Mouse (Mus musculus): ENCODE measurements around the gene Fig4. TPM values are rescaled to one million over a fixed set of nuclear protein-coding genes. Genes with fewer than 3 reads are reported as not detected.

The Fig4 gene
- polyA plus RNA-seq, 1 experiment from 2014 or later, result 36.4 TPM

GRCm38 (mm10) chr10:41151441-41151840, 151.6 kb downstream of the Fig4 start:
- ATAC-seq (ENCODE audit: low read depth), result no peak; the same call in 1 of the 2 replicates
- H3K9me3 ChIP-seq (ENCODE audit: control insufficient read depth, low read length), result no peaks in the 10 kb centered on the region
- H3K4me2 ChIP-seq (ENCODE audit: low read depth, low read length), result no peak overlapping the region
- no peak overlapping the region for H3K4me3 ChIP-seq (ENCODE audit: low read depth, low read length)
- H3K27ac ChIP-seq (ENCODE audit: low read depth, low read length), result no peak overlapping the region
- H3K27me3 ChIP-seq (ENCODE audit: control insufficient read depth, insufficient read depth, low read length), result no peaks in the 10 kb centered on the region
- H3K9ac ChIP-seq (replicated peaks; ENCODE audit: low read depth, low read length), result no peak overlapping the region
- WGBS, result 66% methylated on average over 18 of the region's 18 CpGs
- H3K36me3 ChIP-seq (ENCODE audit: control insufficient read depth, insufficient read depth, low read length), result no peaks in the 10 kb centered on the region
- no peaks in the 10 kb centered on the region for H3K4me1 ChIP-seq (ENCODE audit: control insufficient read depth, insufficient read depth, low read length)

- no peak for ATAC-seq (ENCODE audit: low read depth)
- Histone ChIP-seq H3K9ac (replicated peaks; ENCODE audit: low read depth, low read length) (no peak overlapping the region), H3K27me3 (ENCODE audit: control insufficient read depth, insufficient read depth, low read length) (no peaks in the 10 kb centered on the region), H3K9me3 (ENCODE audit: control insufficient read depth, low read length) (no peaks in the 10 kb centered on the region), H3K4me2 (ENCODE audit: low read depth, low read length) (no peak overlapping the region), H3K4me3 (ENCODE audit: low read depth, low read length) (no peak overlapping the region), H3K4me1 (ENCODE audit: control insufficient read depth, insufficient read depth, low read length) (no peaks in the 10 kb centered on the region), H3K36me3 (ENCODE audit: control insufficient read depth, insufficient read depth, low read length) (no peaks in the 10 kb centered on the region), H3K27ac (ENCODE audit: low read depth, low read length) (no peak overlapping the region)
- WGBS, result 75% methylated on average over 10 of the region's 10 CpGs
These were observed 152.0 kb downstream of the Fig4 start for GRCm38 (mm10) chr10:41151021-41151420.

GRCm38 (mm10) chr10:41150496-41150895, 152.6 kb downstream of the Fig4 start:
- no peak overlapping the region for H3K4me2 ChIP-seq (ENCODE audit: low read depth, low read length)
- H3K27me3 ChIP-seq (ENCODE audit: control insufficient read depth, insufficient read depth, low read length), result no peaks in the 10 kb centered on the region
- no peak for ATAC-seq (ENCODE audit: low read depth)
- no peak overlapping the region for H3K4me3 ChIP-seq (ENCODE audit: low read depth, low read length)
- no peaks in the 10 kb centered on the region for H3K4me1 ChIP-seq (ENCODE audit: control insufficient read depth, insufficient read depth, low read length)
- no peak overlapping the region for H3K9ac ChIP-seq (replicated peaks; ENCODE audit: low read depth, low read length)
- H3K27ac ChIP-seq (ENCODE audit: low read depth, low read length), result no peak overlapping the region
- 71% methylated on average over 2 of the region's 2 CpGs for WGBS
- H3K9me3 ChIP-seq (ENCODE audit: control insufficient read depth, low read length), result no peaks in the 10 kb centered on the region
- H3K36me3 ChIP-seq (ENCODE audit: control insufficient read depth, insufficient read depth, low read length), result no peaks in the 10 kb centered on the region

GRCm38 (mm10) chr10:41149307-41149706, 153.8 kb downstream of the Fig4 start:
- H3K4me3 ChIP-seq (ENCODE audit: low read depth, low read length), result no peak overlapping the region
- H3K9me3 ChIP-seq (ENCODE audit: control insufficient read depth, low read length), result no peaks in the 10 kb centered on the region
- no peaks in the 10 kb centered on the region for H3K27me3 ChIP-seq (ENCODE audit: control insufficient read depth, insufficient read depth, low read length)
- no peak for ATAC-seq (ENCODE audit: low read depth)
- H3K4me2 ChIP-seq (ENCODE audit: low read depth, low read length), result no peak overlapping the region
- H3K36me3 ChIP-seq (ENCODE audit: control insufficient read depth, insufficient read depth, low read length), result no peaks in the 10 kb centered on the region
- H3K4me1 ChIP-seq (ENCODE audit: control insufficient read depth, insufficient read depth, low read length), result no peaks in the 10 kb centered on the region
- H3K9ac ChIP-seq (replicated peaks; ENCODE audit: low read depth, low read length), result no peak overlapping the region
- no peak overlapping the region for H3K27ac ChIP-seq (ENCODE audit: low read depth, low read length)
- WGBS, result 77% methylated on average over 3 of the region's 3 CpGs

DNA sequence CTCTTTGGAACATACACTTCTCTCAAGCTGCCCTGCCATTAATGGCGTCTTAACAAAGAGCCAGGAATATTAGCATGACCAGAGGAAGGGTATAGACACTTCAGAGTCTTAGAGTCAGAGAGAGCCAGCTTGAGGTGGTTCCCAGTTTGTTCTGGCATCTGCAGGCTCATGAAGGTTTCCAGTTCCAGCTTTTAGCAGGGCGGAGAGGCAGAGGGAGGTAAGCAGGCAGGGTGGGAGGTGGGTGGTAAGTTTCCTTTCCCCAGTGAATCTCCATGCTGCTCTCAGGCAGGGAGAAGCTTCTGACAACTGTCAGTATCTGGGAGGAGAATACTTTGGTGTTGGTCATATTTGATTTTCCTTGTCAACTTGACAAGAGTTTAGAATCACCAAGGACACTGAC, 156.9 kb downstream of the Fig4 start:
- Histone ChIP-seq H3K36me3 (ENCODE audit: control insufficient read depth, insufficient read depth, low read length) (no peaks in the 10 kb centered on the region), H3K9me3 (ENCODE audit: control insufficient read depth, low read length) (no peaks in the 10 kb centered on the region), H3K9ac (replicated peaks; ENCODE audit: low read depth, low read length) (no peak overlapping the region), H3K4me1 (ENCODE audit: control insufficient read depth, insufficient read depth, low read length) (no peaks in the 10 kb centered on the region), H3K4me2 (ENCODE audit: low read depth, low read length) (no peak overlapping the region), H3K4me3 (ENCODE audit: low read depth, low read length) (no peak overlapping the region), H3K27ac (ENCODE audit: low read depth, low read length) (no peak overlapping the region), H3K27me3 (ENCODE audit: control insufficient read depth, insufficient read depth, low read length) (no peaks in the 10 kb centered on the region)
- 74% methylated on average over 2 of the region's 2 CpGs for WGBS
- no peak for ATAC-seq (ENCODE audit: low read depth)

Other genes starting within 250 kb of the Fig4 start
- gene Gpr6, start 231.0 kb downstream of the Fig4 start, polyA plus RNA-seq (2014; fragmentation: Nextera tagmentation; extraction: Ambion mirVana), result 0.33 and 0.92 TPM in 2 replicates
- gene Ak9, start 720 bp upstream of the Fig4 start, polyA plus RNA-seq (2014; fragmentation: Nextera tagmentation; extraction: Ambion mirVana), result 0.08 and 0.20 TPM in 2 replicates
- gene Zbtb24, start 147.1 kb upstream of the Fig4 start, polyA plus RNA-seq (2014; fragmentation: Nextera tagmentation; extraction: Ambion mirVana), result 16.9 and 20.0 TPM in 2 replicates
- gene Mical1, start 173.1 kb upstream of the Fig4 start, polyA plus RNA-seq (2014; fragmentation: Nextera tagmentation; extraction: Ambion mirVana), result 19.8 and 31.9 TPM in 2 replicates
- 30.6 and 34.3 TPM in 2 replicates for gene Smpd2, start 187.1 kb upstream of the Fig4 start, polyA plus RNA-seq (2014; fragmentation: Nextera tagmentation; extraction: Ambion mirVana)
- 1.7 and 3.5 TPM in 2 replicates for gene Ppil6, start 187.2 kb upstream of the Fig4 start, polyA plus RNA-seq (2014; fragmentation: Nextera tagmentation; extraction: Ambion mirVana)
- gene Cd164, start 216.2 kb upstream of the Fig4 start, polyA plus RNA-seq (2014; fragmentation: Nextera tagmentation; extraction: Ambion mirVana), result 44.6 and 65.9 TPM in 2 replicates

Measured in neural tube, embryonic 14.5 days (tissue).